Mouse (Mus musculus) forebrain, embryonic 12.5 days (tissue): ENCODE results near the gene Ep300. TPM values are rescaled to one million over a fixed set of nuclear protein-coding genes. Genes with fewer than 3 reads are reported as not detected.

Experiments
- ATAC-seq: fragments of 200-750 bp; cut with Nextera tagmentation; 2 replicates; pipeline ENCODE4 v1.8.0; 2017; ENCODE audit warnings: moderate TSS enrichment; ENCODE audit not compliant: low FRiP score
- H3K27ac ChIP-seq: fragments of 300-500 bp; sonication (generic); 2 replicates; pipeline ENCODE4 v1.5.1; 2016; ENCODE audit warnings: mild to moderate bottlenecking
- H3K27me3 ChIP-seq: fragments of 300-500 bp; sonication (generic); 2 replicates; pipeline ENCODE4 v1.6.1; 2016; ENCODE audit warnings: mild to moderate bottlenecking
- H3K36me3 ChIP-seq: fragments of 300-500 bp; sonication (generic); replicated peaks from 2 replicates; pipeline ENCODE4 v1.6.1; 2016; ENCODE audit warnings: mild to moderate bottlenecking
- H3K4me1 ChIP-seq: fragments of 300-500 bp; sonication (generic); 2 replicates; pipeline ENCODE4 v1.6.1; 2016
- H3K4me2 ChIP-seq: fragments of 300-500 bp; sonication (generic); 2 replicates; pipeline ENCODE4 v1.6.1; 2016; ENCODE audit warnings: mild to moderate bottlenecking, moderate library complexity
- H3K4me3 ChIP-seq: fragments of 300-500 bp; sonication (generic); replicated peaks from 2 replicates; pipeline ENCODE4 v1.5.1; 2016; ENCODE audit warnings: mild to moderate bottlenecking
- H3K9ac ChIP-seq: fragments of 300-500 bp; sonication (generic); 2 replicates; pipeline ENCODE4 v1.6.1; 2016; ENCODE audit warnings: mild to moderate bottlenecking
- H3K9me3 ChIP-seq: fragments of 300-500 bp; sonication (generic); 2 replicates; pipeline ENCODE4 v1.6.1; 2016
- WGBS: fragments of 180-500 bp; shearing (Covaris S2); methylation state at CpG from one replicate; pipeline ENCODE4 v1.1.7; 2016; 5-methylcytosine and 5-hydroxymethylcytosine counted together
- polyA plus RNA-seq: library from polyadenylated mRNA; unstranded; fragments of >200 nt; fragmentation: Nextera tagmentation; extraction: Ambion mirVana; gene quantifications from 2 replicates; pipeline ENCODE4 v1.2.1, GENCODE M21; 2016

Gene Ep300
- polyA plus RNA-seq, 1 experiment from 2014 or later: 27.2 TPM

GRCm38 (mm10) chr15:81606634-81607033 is 21.5 kb downstream of the Ep300 start:
- Histone ChIP-seq H3K4me3 (no peak overlapping the region), H3K9ac (no peak overlapping the region), H3K27me3 (no peaks in the 10 kb centered on the region), H3K27ac (no peak overlapping the region), H3K4me2 (no peak overlapping the region), H3K4me1 (no peaks in the 10 kb centered on the region), H3K9me3 (no peaks in the 10 kb centered on the region), H3K36me3 (peaks cover 58% of the 10 kb centered on the region)
- ATAC-seq: no peak
- 85% methylated on average over 1 of the region's 1 CpGs for WGBS

DNA sequence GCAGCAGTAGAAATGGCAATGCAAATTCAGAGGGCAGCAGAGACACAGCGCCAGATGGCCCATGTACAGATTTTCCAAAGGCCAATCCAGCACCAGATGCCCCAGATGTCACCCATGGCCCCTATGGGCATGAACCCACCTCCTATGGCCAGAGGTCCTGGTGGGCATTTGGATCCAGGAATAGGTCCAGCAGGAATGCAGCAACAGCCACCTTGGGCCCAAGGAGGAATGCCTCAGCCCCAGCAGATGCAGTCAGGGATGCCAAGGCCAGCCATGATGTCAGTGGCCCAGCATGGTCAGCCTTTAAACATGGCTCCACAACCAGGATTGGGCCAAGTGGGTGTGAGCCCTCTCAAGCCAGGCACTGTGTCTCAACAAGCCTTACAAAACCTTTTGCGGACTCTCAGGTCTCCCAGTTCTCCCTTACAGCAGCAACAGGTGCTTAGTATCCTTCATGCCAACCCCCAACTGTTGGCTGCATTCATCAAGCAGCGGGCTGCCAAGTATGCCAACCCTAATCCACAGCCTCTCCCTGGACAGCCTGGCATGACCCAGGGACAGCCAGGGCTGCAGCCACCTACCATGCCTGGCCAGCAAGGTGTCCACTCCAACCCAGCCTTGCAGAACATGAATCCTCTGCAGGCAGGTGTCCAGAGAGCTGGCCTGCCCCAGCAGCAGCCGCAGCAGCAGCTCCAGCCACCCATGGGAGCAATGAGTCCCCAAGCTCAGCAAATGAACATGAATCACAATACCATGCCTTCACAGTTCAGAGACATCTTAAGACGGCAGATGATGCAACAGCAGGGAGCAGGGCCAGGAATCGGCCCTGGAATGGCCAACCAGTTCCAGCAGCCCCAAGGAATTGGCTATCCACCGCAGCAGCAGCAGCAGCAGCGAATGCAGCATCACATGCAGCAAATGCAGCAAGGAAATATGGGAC is 64.6 kb downstream of the Ep300 start:
- Histone ChIP-seq H3K36me3 (peaks cover 71% of the 10 kb centered on the region), H3K4me1 (no peaks in the 10 kb centered on the region), H3K9ac (no peak overlapping the region), H3K9me3 (no peaks in the 10 kb centered on the region), H3K27ac (0 out of 2 replicates have a peak overlapping the region, but pooled peaks have one; percentile 19), H3K4me3 (no peak overlapping the region), H3K4me2 (no peak overlapping the region), H3K27me3 (no peaks in the 10 kb centered on the region)
- 94% methylated on average over 8 of the region's 8 CpGs for WGBS
- no peak for ATAC-seq

- H3K4me1 ChIP-seq: no peaks in the 10 kb centered on the region
- H3K4me3 ChIP-seq: no peak overlapping the region
- no peak overlapping the region for H3K27ac ChIP-seq
- H3K9ac ChIP-seq: no peak overlapping the region
- 92% methylated on average over 7 of the region's 7 CpGs for WGBS
- peaks cover 62% of the 10 kb centered on the region for H3K36me3 ChIP-seq
- no peaks in the 10 kb centered on the region for H3K9me3 ChIP-seq
- no peak for ATAC-seq
- H3K4me2 ChIP-seq: no peak overlapping the region
- no peaks in the 10 kb centered on the region for H3K27me3 ChIP-seq
Measured at GRCm38 (mm10) chr15:81650636-81651035, 65.5 kb downstream of the Ep300 start.

GRCm38 (mm10) chr15:81661701-81662100 is 76.5 kb downstream of the Ep300 start:
- Histone ChIP-seq H3K9ac (no peak overlapping the region), H3K4me3 (no peak overlapping the region), H3K27me3 (no peaks in the 10 kb centered on the region), H3K27ac (no peak overlapping the region), H3K36me3 (no peaks in the 10 kb centered on the region), H3K9me3 (no peaks in the 10 kb centered on the region), H3K4me1 (peaks cover 10% of the 10 kb centered on the region), H3K4me2 (no peak overlapping the region)
- no peak for ATAC-seq
- WGBS: 87% methylated on average over 2 of the region's 2 CpGs

GRCm38 (mm10) chr15:81663281-81663680 is 78.1 kb downstream of the Ep300 start:
- no peak for ATAC-seq
- Histone ChIP-seq H3K4me2 (peak overlapping the region; percentile 86), H3K27ac (no peak overlapping the region)

GRCm38 (mm10) chr15:81663697-81664561 is 78.8 kb downstream of the Ep300 start, which contains the start of gene L3mbtl2:
Gene L3mbtl2, plus strand, starts transcription at chr15:81663889.
- Histone ChIP-seq H3K4me1 (peaks cover 10% of the 10 kb centered on the region), H3K4me2 (peak within 1 kb of the TSS; percentile 86), H3K9me3 (no peaks in the 10 kb centered on the region), H3K27me3 (no peaks in the 10 kb centered on the region), H3K9ac (peak within 1 kb of the TSS; percentile 57), H3K36me3 (peaks cover 19% of the 10 kb centered on the region), H3K27ac (0 out of 2 replicates have a peak within 1 kb of the TSS, but pooled peaks have one; percentile 9), H3K4me3 (peak within 1 kb of the TSS; percentile 86)
- ATAC-seq: peak; percentile 99
- under 1% methylated on average over 55 of the region's 55 CpGs for WGBS

More at GRCm38 (mm10) chr15:81663281-81663680, 78.1 kb downstream of the Ep300 start:
- Histone ChIP-seq H3K9ac (no peak overlapping the region), H3K4me1 (peaks cover 10% of the 10 kb centered on the region), H3K4me3 (peak overlapping the region; percentile 86), H3K9me3 (no peaks in the 10 kb centered on the region), H3K27me3 (no peaks in the 10 kb centered on the region), H3K36me3 (peaks cover 12% of the 10 kb centered on the region)
- WGBS: 64% methylated on average over 10 of the region's 10 CpGs

DNA sequence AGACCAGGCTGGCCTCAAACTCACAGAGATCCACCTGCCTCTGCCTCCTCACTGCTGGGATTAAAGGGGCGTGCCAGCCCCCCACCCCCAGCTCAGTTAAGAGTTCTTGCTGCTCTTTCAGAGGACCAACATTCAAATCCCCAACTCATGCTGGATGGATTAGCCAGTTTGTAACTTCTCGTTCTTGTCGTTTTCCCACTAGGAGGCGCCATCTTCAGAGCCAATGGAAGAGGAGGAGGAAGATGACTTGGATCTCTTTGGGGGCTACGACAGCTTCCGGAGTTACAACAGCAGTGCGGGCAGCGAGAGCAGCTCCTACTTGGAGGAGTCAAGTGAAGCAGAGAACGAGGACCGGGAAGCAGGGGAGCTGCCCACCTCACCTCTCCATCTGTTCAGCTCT is 81.8 kb downstream of the Ep300 start:
- H3K36me3 ChIP-seq: peaks cover 40% of the 10 kb centered on the region
- 90% methylated on average over 10 of the region's 10 CpGs for WGBS
- no peaks in the 10 kb centered on the region for H3K9me3 ChIP-seq
- peaks cover 10% of the 10 kb centered on the region for H3K4me1 ChIP-seq
- H3K4me2 ChIP-seq: no peak overlapping the region
- H3K27ac ChIP-seq: no peak overlapping the region
- H3K27me3 ChIP-seq: no peaks in the 10 kb centered on the region
- H3K9ac ChIP-seq: no peak overlapping the region
- ATAC-seq: no peak
- H3K4me3 ChIP-seq: no peak overlapping the region

GRCm38 (mm10) chr15:81670231-81670640 is 85.1 kb downstream of the Ep300 start:
- Histone ChIP-seq H3K27ac (no peak overlapping the region), H3K4me3 (no peak overlapping the region), H3K4me1 (0 out of 2 replicates have a peak, but pooled peaks cover under 1% of the 10 kb centered on the region), H3K27me3 (no peaks in the 10 kb centered on the region), H3K9me3 (no peaks in the 10 kb centered on the region), H3K36me3 (peaks cover 55% of the 10 kb centered on the region), H3K9ac (no peak overlapping the region), H3K4me2 (no peak overlapping the region)
- WGBS: 83% methylated on average over 4 of the region's 4 CpGs
- no peak for ATAC-seq

DNA sequence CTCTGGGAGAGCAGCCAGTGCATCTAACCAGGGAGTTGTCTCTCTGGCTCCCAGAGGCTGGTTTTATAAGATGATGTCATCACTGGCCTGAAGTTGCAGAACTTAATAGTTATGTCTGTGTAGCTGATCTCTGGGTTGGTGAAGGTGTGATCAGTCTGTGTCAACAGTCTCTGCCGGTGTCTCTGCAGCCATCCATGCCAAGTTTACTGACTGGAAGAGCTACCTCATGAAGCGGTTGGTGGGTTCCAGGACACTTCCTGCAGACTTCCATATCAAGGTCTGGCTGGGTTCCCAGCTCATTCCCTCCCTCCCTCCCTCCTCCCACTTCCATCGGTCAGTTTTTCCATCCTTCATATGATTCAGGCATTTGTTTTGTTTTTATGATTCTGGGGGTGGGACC is 91.5 kb downstream of the Ep300 start:
- Histone ChIP-seq H3K4me3 (no peak overlapping the region), H3K27me3 (no peaks in the 10 kb centered on the region), H3K9ac (no peak overlapping the region), H3K4me2 (no peak overlapping the region), H3K9me3 (no peaks in the 10 kb centered on the region), H3K4me1 (no peaks in the 10 kb centered on the region), H3K36me3 (peaks cover 64% of the 10 kb centered on the region), H3K27ac (no peak overlapping the region)
- WGBS: 96% methylated on average over 3 of the region's 3 CpGs
- ATAC-seq: no peak

DNA sequence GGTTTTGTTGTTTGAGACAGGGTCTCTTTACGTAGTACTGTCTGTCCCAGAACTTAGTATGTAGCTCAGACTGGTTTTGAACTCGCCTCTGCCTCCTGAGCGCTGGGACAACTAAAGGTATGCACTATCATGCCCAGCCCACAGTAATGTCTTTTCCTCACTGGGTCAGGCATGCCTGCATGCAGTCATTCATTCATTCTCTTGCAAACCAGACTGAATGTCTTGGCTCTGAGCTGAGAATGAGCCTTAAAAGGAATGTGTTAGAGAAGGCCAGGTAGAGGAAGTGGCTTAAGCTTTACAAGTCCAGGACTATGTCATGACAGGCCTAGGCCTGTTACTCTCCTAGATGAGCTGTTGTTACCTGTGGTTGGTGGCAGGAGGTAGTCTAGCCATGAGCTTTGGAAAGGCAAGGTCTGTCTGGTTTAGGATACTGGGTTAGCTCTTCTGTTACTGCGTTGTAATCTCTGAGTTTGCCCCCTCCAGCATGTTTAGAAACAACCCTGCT is 95.2 kb downstream of the Ep300 start:
- H3K4me1 ChIP-seq: no peaks in the 10 kb centered on the region
- no peak overlapping the region for H3K9ac ChIP-seq
- WGBS: 92% methylated on average over 4 of the region's 4 CpGs
- H3K4me3 ChIP-seq: no peak overlapping the region
- no peak for ATAC-seq
- H3K27me3 ChIP-seq: no peaks in the 10 kb centered on the region
- no peak overlapping the region for H3K4me2 ChIP-seq
- peaks cover 84% of the 10 kb centered on the region for H3K36me3 ChIP-seq
- no peak overlapping the region for H3K27ac ChIP-seq
- H3K9me3 ChIP-seq: no peaks in the 10 kb centered on the region

- 4% methylated on average over 41 of the region's 41 CpGs for WGBS
- H3K27me3 ChIP-seq: peaks cover 57% of the 10 kb centered on the region
- H3K4me2 ChIP-seq: peak overlapping the region; percentile 95
- H3K4me3 ChIP-seq: peak overlapping the region; percentile 59
- peaks cover 21% of the 10 kb centered on the region for H3K4me1 ChIP-seq
- H3K9ac ChIP-seq: peak overlapping the region; percentile 70
- 0 out of 2 replicates have a peak, but pooled peaks cover 2% of the 10 kb centered on the region for H3K36me3 ChIP-seq
- H3K27ac ChIP-seq: no peak overlapping the region
- no peaks in the 10 kb centered on the region for H3K9me3 ChIP-seq
- peak; percentile 16; the same call in 1 of the 2 replicates for ATAC-seq
Measured at GRCm38 (mm10) chr15:81693366-81693966, 108.3 kb downstream of the Ep300 start.
